Mouse (Mus musculus): ENCODE data around the gene Uroc1. TPM values are rescaled to one million over a fixed set of nuclear protein-coding genes. Genes with fewer than 3 reads are reported as not detected.
A peak's percentile ranks its signal among the peaks of the same experiment; 100 is the strongest.

Uroc1 gene
- polyA plus RNA-seq, 1 experiment from 2014 or later, result 0.38 TPM

GRCm38 (mm10) chr6:90390629-90391028, 57.5 kb downstream of the Uroc1 start:
- no peak for DNase-seq (ENCODE audit: low spot score)
- no peak for ATAC-seq (replicated peaks; ENCODE audit: low FRiP score, low read depth)
- no peak overlapping the region for H3K4me2 ChIP-seq (ENCODE audit: low read length)
- H3K4me3 ChIP-seq (replicated peaks; ENCODE audit: low read depth, low read length), result no peak overlapping the region
- H3K27me3 ChIP-seq (ENCODE audit: insufficient read depth, low read length), result no peaks in the 10 kb centered on the region
- H3K9me3 ChIP-seq (replicated peaks; ENCODE audit: low read length), result no peaks in the 10 kb centered on the region
- no peak overlapping the region for H3K9ac ChIP-seq (ENCODE audit: low read depth, low read length)
- no peaks in the 10 kb centered on the region for H3K4me1 ChIP-seq (replicated peaks; ENCODE audit: insufficient read depth, low read length)
- H3K27ac ChIP-seq, result no peak overlapping the region
- no peak for TF ChIP-seq CTCF (IDR thresholded peaks at IDR 0.05; ENCODE audit: low read depth)
- 81% methylated on average over 4 of the region's 4 CpGs for WGBS
- H3K36me3 ChIP-seq (ENCODE audit: insufficient read depth, low read length), result peaks cover 39% of the 10 kb centered on the region

GRCm38 (mm10) chr6:90393948-90394347, 60.9 kb downstream of the Uroc1 start:
- no peak overlapping the region for H3K27ac ChIP-seq
- no peak for ATAC-seq (replicated peaks; ENCODE audit: low FRiP score, low read depth)

GRCm38 (mm10) chr6:90395751-90396150, 62.7 kb downstream of the Uroc1 start:
- Histone ChIP-seq H3K4me3 (replicated peaks; ENCODE audit: low read depth, low read length) (no peak overlapping the region), H3K27ac (no peak overlapping the region), H3K9me3 (replicated peaks; ENCODE audit: low read length) (no peaks in the 10 kb centered on the region), H3K9ac (ENCODE audit: low read depth, low read length) (no peak overlapping the region), H3K36me3 (ENCODE audit: insufficient read depth, low read length) (peaks cover 27% of the 10 kb centered on the region; the same call in 1 of the 2 replicates), H3K27me3 (ENCODE audit: insufficient read depth, low read length) (no peaks in the 10 kb centered on the region), H3K4me2 (ENCODE audit: low read length) (no peak overlapping the region), H3K4me1 (replicated peaks; ENCODE audit: insufficient read depth, low read length) (no peaks in the 10 kb centered on the region)
- TF ChIP-seq CTCF (IDR thresholded peaks at IDR 0.05; ENCODE audit: low read depth), result no peak
- ATAC-seq (replicated peaks; ENCODE audit: low FRiP score, low read depth) (no peak), DNase-seq (ENCODE audit: low spot score) (no peak)
- 87% methylated on average over 2 of the region's 2 CpGs for WGBS

More at GRCm38 (mm10) chr6:90393948-90394347, 60.9 kb downstream of the Uroc1 start:
- no peaks in the 10 kb centered on the region for H3K4me1 ChIP-seq (replicated peaks; ENCODE audit: insufficient read depth, low read length)
- H3K27me3 ChIP-seq (ENCODE audit: insufficient read depth, low read length), result no peaks in the 10 kb centered on the region
- H3K4me2 ChIP-seq (ENCODE audit: low read length), result no peak overlapping the region
- no peaks in the 10 kb centered on the region for H3K9me3 ChIP-seq (replicated peaks; ENCODE audit: low read length)
- 41% methylated on average over 3 of the region's 3 CpGs for WGBS
- H3K9ac ChIP-seq (ENCODE audit: low read depth, low read length), result no peak overlapping the region
- DNase-seq (ENCODE audit: low spot score), result no peak
- no peak overlapping the region for H3K4me3 ChIP-seq (replicated peaks; ENCODE audit: low read depth, low read length)
- H3K36me3 ChIP-seq (ENCODE audit: insufficient read depth, low read length), result peaks cover 31% of the 10 kb centered on the region; the same call in 1 of the 2 replicates
- no peak for TF ChIP-seq CTCF (IDR thresholded peaks at IDR 0.05; ENCODE audit: low read depth)

GRCm38 (mm10) chr6:90397291-90397690, 64.2 kb downstream of the Uroc1 start:
- Histone ChIP-seq H3K27me3 (ENCODE audit: insufficient read depth, low read length) (no peaks in the 10 kb centered on the region), H3K4me3 (replicated peaks; ENCODE audit: low read depth, low read length) (no peak overlapping the region), H3K36me3 (ENCODE audit: insufficient read depth, low read length) (peaks cover 19% of the 10 kb centered on the region), H3K4me1 (replicated peaks; ENCODE audit: insufficient read depth, low read length) (no peaks in the 10 kb centered on the region), H3K9me3 (replicated peaks; ENCODE audit: low read length) (no peaks in the 10 kb centered on the region), H3K9ac (ENCODE audit: low read depth, low read length) (no peak overlapping the region), H3K27ac (peak overlapping the region; percentile 62; the same call in 1 of the 2 replicates), H3K4me2 (ENCODE audit: low read length) (no peak overlapping the region)
- no peak for TF ChIP-seq CTCF (IDR thresholded peaks at IDR 0.05; ENCODE audit: low read depth)
- DNase-seq (ENCODE audit: low spot score), result peak; percentile 5
- 71% methylated on average over 3 of the region's 3 CpGs for WGBS
- ATAC-seq (replicated peaks; ENCODE audit: low FRiP score, low read depth), result peak; percentile 37; the same call in 1 of the 2 replicates

GRCm38 (mm10) chr6:90408632-90409031, 75.5 kb downstream of the Uroc1 start:
- Histone ChIP-seq H3K4me3 (replicated peaks; ENCODE audit: low read depth, low read length) (no peak overlapping the region), H3K4me2 (ENCODE audit: low read length) (no peak overlapping the region), H3K9me3 (replicated peaks; ENCODE audit: low read length) (no peaks in the 10 kb centered on the region), H3K36me3 (ENCODE audit: insufficient read depth, low read length) (no peaks in the 10 kb centered on the region), H3K27me3 (ENCODE audit: insufficient read depth, low read length) (no peaks in the 10 kb centered on the region), H3K9ac (ENCODE audit: low read depth, low read length) (no peak overlapping the region), H3K4me1 (replicated peaks; ENCODE audit: insufficient read depth, low read length) (no peaks in the 10 kb centered on the region), H3K27ac (no peak overlapping the region)
- ATAC-seq (replicated peaks; ENCODE audit: low FRiP score, low read depth), result no peak
- TF ChIP-seq CTCF (IDR thresholded peaks at IDR 0.05; ENCODE audit: low read depth), result no peak
- DNase-seq (ENCODE audit: low spot score), result no peak

GRCm38 (mm10) chr6:90410972-90411371, 77.9 kb downstream of the Uroc1 start:
- H3K9ac ChIP-seq (ENCODE audit: low read depth, low read length), result no peak overlapping the region
- no peak overlapping the region for H3K27ac ChIP-seq
- no peak for TF ChIP-seq CTCF (IDR thresholded peaks at IDR 0.05; ENCODE audit: low read depth)
- no peaks in the 10 kb centered on the region for H3K36me3 ChIP-seq (ENCODE audit: insufficient read depth, low read length)
- H3K27me3 ChIP-seq (ENCODE audit: insufficient read depth, low read length), result no peaks in the 10 kb centered on the region
- no peak for ATAC-seq (replicated peaks; ENCODE audit: low FRiP score, low read depth)
- H3K4me2 ChIP-seq (ENCODE audit: low read length), result no peak overlapping the region
- H3K4me3 ChIP-seq (replicated peaks; ENCODE audit: low read depth, low read length), result no peak overlapping the region
- WGBS, result 83% methylated on average over 1 of the region's 1 CpGs
- H3K9me3 ChIP-seq (replicated peaks; ENCODE audit: low read length), result no peaks in the 10 kb centered on the region
- DNase-seq (ENCODE audit: low spot score), result no peak
- H3K4me1 ChIP-seq (replicated peaks; ENCODE audit: insufficient read depth, low read length), result no peaks in the 10 kb centered on the region

GRCm38 (mm10) chr6:90411926-90412325, 78.8 kb downstream of the Uroc1 start:
- Histone ChIP-seq H3K9me3 (replicated peaks; ENCODE audit: low read length) (no peaks in the 10 kb centered on the region), H3K9ac (ENCODE audit: low read depth, low read length) (no peak overlapping the region), H3K27ac (no peak overlapping the region), H3K27me3 (ENCODE audit: insufficient read depth, low read length) (no peaks in the 10 kb centered on the region), H3K4me2 (ENCODE audit: low read length) (no peak overlapping the region), H3K36me3 (ENCODE audit: insufficient read depth, low read length) (no peaks in the 10 kb centered on the region), H3K4me3 (replicated peaks; ENCODE audit: low read depth, low read length) (no peak overlapping the region), H3K4me1 (replicated peaks; ENCODE audit: insufficient read depth, low read length) (no peaks in the 10 kb centered on the region)
- 59% methylated on average over 7 of the region's 7 CpGs for WGBS
- no peak for TF ChIP-seq CTCF (IDR thresholded peaks at IDR 0.05; ENCODE audit: low read depth)
- no peak for DNase-seq (ENCODE audit: low spot score)
- no peak for ATAC-seq (replicated peaks; ENCODE audit: low FRiP score, low read depth)

Other genes starting within 250 kb of the Uroc1 start
- not detected in 2 replicates for gene Vmn1r50, start 231.9 kb upstream of the Uroc1 start, polyA plus RNA-seq (2015; fragmentation: Nextera tagmentation; extraction: Ambion mirVana)
- 0.03 TPM in 1 of 2 replicates, not detected in the other for gene Vmn1r51, start 210.7 kb upstream of the Uroc1 start, polyA plus RNA-seq (2015; fragmentation: Nextera tagmentation; extraction: Ambion mirVana)
- gene Vmn1r52, start 158.5 kb upstream of the Uroc1 start, polyA plus RNA-seq (2015; fragmentation: Nextera tagmentation; extraction: Ambion mirVana), result not detected in 2 replicates
- gene V1ra8, start 130.5 kb upstream of the Uroc1 start, polyA plus RNA-seq (2015; fragmentation: Nextera tagmentation; extraction: Ambion mirVana), result not detected in 2 replicates
- gene Vmn1r53, start 108.8 kb upstream of the Uroc1 start, polyA plus RNA-seq (2015; fragmentation: Nextera tagmentation; extraction: Ambion mirVana), result not detected in 2 replicates
- not detected in 2 replicates for gene Vmn1r54, start 87.0 kb upstream of the Uroc1 start, polyA plus RNA-seq (2015; fragmentation: Nextera tagmentation; extraction: Ambion mirVana)
- not detected in 2 replicates for gene BC048671, start 32.1 kb upstream of the Uroc1 start, polyA plus RNA-seq (2015; fragmentation: Nextera tagmentation; extraction: Ambion mirVana)
- 4.4 and 6.0 TPM in 2 replicates for gene Chst13, start 8.1 kb upstream of the Uroc1 start, polyA plus RNA-seq (2015; fragmentation: Nextera tagmentation; extraction: Ambion mirVana)
- gene Zxdc, start 36.2 kb downstream of the Uroc1 start, polyA plus RNA-seq (2015; fragmentation: Nextera tagmentation; extraction: Ambion mirVana), result 8.8 and 9.1 TPM in 2 replicates
- 0.48 and 0.71 TPM in 2 replicates for gene Cfap100, start 95.5 kb downstream of the Uroc1 start, polyA plus RNA-seq (2015; fragmentation: Nextera tagmentation; extraction: Ambion mirVana)
- gene Klf15, start 129.3 kb downstream of the Uroc1 start, polyA plus RNA-seq (2015; fragmentation: Nextera tagmentation; extraction: Ambion mirVana), result 17.1 and 20.8 TPM in 2 replicates
- gene Aldh1l1, start 153.1 kb downstream of the Uroc1 start, polyA plus RNA-seq (2015; fragmentation: Nextera tagmentation; extraction: Ambion mirVana), result 42.8 and 47.1 TPM in 2 replicates